In genomic region chr16:43397629-43398323, GRCm38 (mm10) we compare ENCODE assay signal across 28 mouse cellular contexts.
DNase-seq lines count a peak whose midpoint lies in the region; ATAC-seq and TF ChIP-seq lines count a peak whose summit lies in the region.
"Had no signal": no experiment of that assay in that cellular context is flagged by ENCODE, and none has a peak within 500 bp of the region (broad histone marks: within the 10 kb centered on the region; RNA-seq: fewer than 3 reads in every experiment).

No protein-coding gene starts in this region.

- intact Hi-C loops in heart, postnatal 10 days (cut with DNase I), result loop anchor here (10.0 kb wide), 1 partner anchor 407 kb away; no protein-coding TSS in a partner anchor

- no peak overlapping the region for H3K9ac ChIP-seq in lung, postnatal 0 days (replicated peaks; ENCODE audit: low read depth)
- H3K9ac ChIP-seq: hindbrain, embryonic 12.5 days; kidney, embryonic 15.5 days; limb, embryonic 12.5 days; liver, embryonic 13.5 days; lung, embryonic 14.5 days had no signal

- peak; percentile 83 for DNase-seq in heart, adult 11 months
- no peak for DNase-seq in heart, postnatal 10 days
- DNase-seq in lung, postnatal 0 days (ENCODE audit: low spot score), result peak; percentile 51
- DNase-seq in lung, postnatal 10 days, result no peak
- peak; percentile 79 for DNase-seq in A20 (ENCODE audit: low read depth, low spot score)
- DNase-seq in cerebellum, postnatal 4 days (ENCODE audit: low spot score in 2 of 2), result no peak
- DNase-seq: adrenal gland, postnatal 36 days; cerebellum, adult 2 months; cerebellum, postnatal 14 days; kidney, adult 11 months; kidney, postnatal 25 days; liver, embryonic 13.5 days; lung, embryonic 14.5 days; midbrain, embryonic 14.5 days; right cerebral cortex, postnatal 14 days; thymus, adult 18-20 months; thymus, postnatal 25 days had no signal

- WGBS in lung, postnatal 0 days, result 49% methylated on average over 3 of the region's 3 CpGs

- no peak overlapping the region for H3K27ac ChIP-seq in lung, postnatal 0 days (ENCODE audit: low read length)
- H3K27ac ChIP-seq: hindbrain, embryonic 12.5 days; hindbrain, postnatal 0 days; kidney, embryonic 15.5 days; layer of hippocampus, adult 2 months; left cerebral cortex, adult 2 months; limb, embryonic 12.5 days; liver, embryonic 13.5 days had no signal

- no peak overlapping the region for H3K4me3 ChIP-seq in lung, postnatal 0 days (ENCODE audit: low read depth, low read length)
- H3K4me3 ChIP-seq: hindbrain, embryonic 12.5 days; kidney, embryonic 15.5 days; layer of hippocampus, adult 2 months; left cerebral cortex, adult 2 months; limb, embryonic 12.5 days; liver, embryonic 13.5 days had no signal

- no peak for TF ChIP-seq CTCF in lung, postnatal 0 days (IDR thresholded peaks at IDR 0.05)

- H3K36me3 ChIP-seq in lung, postnatal 0 days (ENCODE audit: insufficient read depth, low read length), result no peaks in the 10 kb centered on the region
- H3K36me3 ChIP-seq: G1E; hindbrain, embryonic 12.5 days; kidney, embryonic 15.5 days; limb, embryonic 12.5 days; liver, embryonic 13.5 days had no signal

- no peak for TF ChIP-seq EP300 in lung, postnatal 0 days (IDR thresholded peaks at IDR 0.05)

- no peak overlapping the region for H3K4me2 ChIP-seq in lung, postnatal 0 days (replicated peaks; ENCODE audit: low read depth, low read length)
- H3K4me2 ChIP-seq: hindbrain, embryonic 12.5 days; kidney, embryonic 15.5 days; limb, embryonic 12.5 days; liver, embryonic 13.5 days; lung, embryonic 14.5 days had no signal

- H3K4me1 ChIP-seq in lung, postnatal 0 days (ENCODE audit: insufficient read depth, low read depth, low read length), result no peaks in the 10 kb centered on the region
- H3K4me1 ChIP-seq: hindbrain, embryonic 12.5 days; liver, embryonic 13.5 days had no signal

- no peaks in the 10 kb centered on the region for H3K9me3 ChIP-seq in lung, postnatal 0 days (ENCODE audit: low read length)
- H3K9me3 ChIP-seq: G1E; hindbrain, embryonic 12.5 days; kidney, embryonic 15.5 days; limb, embryonic 12.5 days; liver, embryonic 13.5 days had no signal

- peak; percentile 47; the same call in 1 of the 2 replicates for ATAC-seq in lung, postnatal 0 days
- 0 out of 2 replicates have a peak, but pooled peaks have one; percentile 12 for ATAC-seq in granulocyte monocyte progenitor cell, adult 5-6 weeks (replicated peaks; ENCODE audit: poor library complexity, severe bottlenecking)
- no peak for ATAC-seq in erythroid progenitor cell, adult 5-6 weeks (replicated peaks; ENCODE audit: low FRiP score, poor library complexity, severe bottlenecking)
- ATAC-seq: forebrain, embryonic 14.5 days; hindbrain, postnatal 0 days; Patski had no signal

- H3K27me3 ChIP-seq in lung, postnatal 0 days (replicated peaks; ENCODE audit: insufficient read depth, low read length), result no peaks in the 10 kb centered on the region
- H3K27me3 ChIP-seq: hindbrain, embryonic 12.5 days; kidney, embryonic 15.5 days; limb, embryonic 12.5 days; liver, embryonic 13.5 days; Patski had no signal

Comparison
In these comparisons a context has a peak if more than half of its experiments do, and no peak if none do; other contexts are left out.
1. DNase-seq: peak in heart, adult 11 months (single experiment), lung, postnatal 0 days (single experiment) and A20 (single experiment); none in heart, postnatal 10 days (0 of 2), lung, postnatal 10 days (single experiment) and cerebellum, postnatal 4 days (0 of 2).